In genomic region chr17:63430395-63431075, GRCm38 (mm10) we compare ENCODE assay signal across 8 mouse cellular contexts.
DNase-seq lines count a peak whose midpoint lies in the region; ATAC-seq and TF ChIP-seq lines count a peak whose summit lies in the region.

No protein-coding gene starts in this region.

- WGBS in hindbrain, embryonic 15.5 days: 72% methylated on average over 17 of the region's 17 CpGs

- no peak for TF ChIP-seq CTCF in gastrocnemius, adult 2 months (IDR thresholded peaks at IDR 0.05)

- no peaks in the 10 kb centered on the region for H3K27me3 ChIP-seq in hindbrain, embryonic 15.5 days
- no peaks in the 10 kb centered on the region for H3K27me3 ChIP-seq in megakaryocyte, embryonic 14.5 days (replicated peaks)

- H3K9me3 ChIP-seq in hindbrain, embryonic 15.5 days: no peaks in the 10 kb centered on the region
- H3K9me3 ChIP-seq in megakaryocyte, embryonic 14.5 days: no peaks in the 10 kb centered on the region

- H3K9ac ChIP-seq in hindbrain, embryonic 15.5 days: no peak overlapping the region

- no peaks in the 10 kb centered on the region for H3K4me1 ChIP-seq in hindbrain, embryonic 15.5 days (replicated peaks)
- H3K4me1 ChIP-seq in megakaryocyte, embryonic 14.5 days: peaks cover 38% of the 10 kb centered on the region

- ATAC-seq in hindbrain, embryonic 15.5 days (ENCODE audit: low FRiP score, low read depth): no peak

- intact Hi-C loops in gastrocnemius, adult 2 months (cut with DNase I): no loop called here
- intact Hi-C loops in gastrocnemius, postnatal 14 days (cut with DNase I; ENCODE audit: low total_unique reads): loop anchor here (5.0 kb wide), 1 partner anchor 37 kb away; no protein-coding TSS in a partner anchor

- no peaks in the 10 kb centered on the region for H3K36me3 ChIP-seq in hindbrain, embryonic 15.5 days
- peaks cover 3% of the 10 kb centered on the region for H3K36me3 ChIP-seq in megakaryocyte, embryonic 14.5 days (replicated peaks; ENCODE audit: low read length)

- H3K27ac ChIP-seq in gastrocnemius, adult 2 months: no peak overlapping the region
- H3K27ac ChIP-seq in hindbrain, embryonic 15.5 days (replicated peaks): no peak overlapping the region

- no peak for DNase-seq in gastrocnemius, adult 2 months
- no peak for DNase-seq in gastrocnemius, postnatal 14 days
- peak; percentile 28 for DNase-seq in R1 (ENCODE audit: low read depth, low spot score)
- no peak for DNase-seq in cerebellum, postnatal 10 days
- no peak for DNase-seq in gastrocnemius, postnatal 10 days
- DNase-seq in c-Kit-positive CD71-positive TER-119-positive erythroid progenitor cells, embryonic 14.5 days (ENCODE audit: low spot score): no peak

- 0 out of 2 replicates have a peak overlapping the region, but pooled peaks have one; percentile 17 for H3K4me3 ChIP-seq in gastrocnemius, adult 2 months
- no peak overlapping the region for H3K4me3 ChIP-seq in hindbrain, embryonic 15.5 days
- H3K4me3 ChIP-seq in megakaryocyte, embryonic 14.5 days (replicated peaks): peak overlapping the region; percentile 90

- H3K4me2 ChIP-seq in hindbrain, embryonic 15.5 days: peak overlapping the region; percentile 32; the same call in 1 of the 2 replicates
